Mouse (Mus musculus): Measurements from ENCODE around the gene Eda. TPM values are rescaled to one million over a fixed set of nuclear protein-coding genes. Genes with fewer than 3 reads are reported as not detected.
A peak's percentile ranks its signal among the peaks of the same experiment; 100 is the strongest.
"Not testable (repeated sequence)": the region's sequence is repeated elsewhere in the genome, so short reads cannot be mapped to it uniquely, and the experiment has no call there.

Gene Eda
- polyA plus RNA-seq, 1 experiment = 0.70 TPM

GRCm38 (mm10) chrX:100392304-100392703 is 416.9 kb downstream of the Eda start:
- TF ChIP-seq CTCF (IDR thresholded peaks at IDR 0.05; ENCODE audit: control insufficient read depth, insufficient read depth, low read length) (peak; percentile 34), POLR2A (IDR thresholded peaks at IDR 0.05; ENCODE audit: borderline replicate concordance, control insufficient read depth, low read depth, low read length) (no peak)
- WGBS = 21% methylated on average over 6 of the region's 6 CpGs
- Histone ChIP-seq H3K4me1 (ENCODE audit: control insufficient read depth, insufficient read depth, low read length) (no peaks in the 10 kb centered on the region), H3K4me3 (replicated peaks; ENCODE audit: control insufficient read depth, low read depth, low read length) (no peak overlapping the region), H3K27ac (ENCODE audit: control insufficient read depth, insufficient read depth, low read depth, low read length, poor library complexity) (no peak overlapping the region)

GRCm38 (mm10) chrX:100394223-100394861 is 418.9 kb downstream of the Eda start:
- WGBS = 77% methylated on average over 7 of the region's 7 CpGs

GRCm38 (mm10) chrX:100395026-100395425 is 419.6 kb downstream of the Eda start:
- no peak for TF ChIP-seq CTCF (IDR thresholded peaks at IDR 0.05; ENCODE audit: control insufficient read depth, insufficient read depth, low read length)
- no peak for TF ChIP-seq POLR2A (IDR thresholded peaks at IDR 0.05; ENCODE audit: borderline replicate concordance, control insufficient read depth, low read depth, low read length)
- H3K27ac ChIP-seq (ENCODE audit: control insufficient read depth, insufficient read depth, low read depth, low read length, poor library complexity) = no peak overlapping the region
- no peaks in the 10 kb centered on the region for H3K4me1 ChIP-seq (ENCODE audit: control insufficient read depth, insufficient read depth, low read length)
- 71% methylated on average over 8 of the region's 8 CpGs for WGBS
- no peak overlapping the region for H3K4me3 ChIP-seq (replicated peaks; ENCODE audit: control insufficient read depth, low read depth, low read length)

More at GRCm38 (mm10) chrX:100394223-100394861, 418.9 kb downstream of the Eda start:
- Histone ChIP-seq H3K4me3 (replicated peaks; ENCODE audit: control insufficient read depth, low read depth, low read length) (no peak overlapping the region), H3K27ac (ENCODE audit: control insufficient read depth, insufficient read depth, low read depth, low read length, poor library complexity) (no peak overlapping the region), H3K4me1 (ENCODE audit: control insufficient read depth, insufficient read depth, low read length) (no peaks in the 10 kb centered on the region)
- TF ChIP-seq POLR2A (IDR thresholded peaks at IDR 0.05; ENCODE audit: borderline replicate concordance, control insufficient read depth, low read depth, low read length) (no peak), CTCF (IDR thresholded peaks at IDR 0.05; ENCODE audit: control insufficient read depth, insufficient read depth, low read length) (no peak)

GRCm38 (mm10) chrX:100400900-100401299 is 425.5 kb downstream of the Eda start:
- no peaks in the 10 kb centered on the region for H3K4me1 ChIP-seq (ENCODE audit: control insufficient read depth, insufficient read depth, low read length)
- no peak overlapping the region for H3K4me3 ChIP-seq (replicated peaks; ENCODE audit: control insufficient read depth, low read depth, low read length)
- TF ChIP-seq POLR2A (IDR thresholded peaks at IDR 0.05; ENCODE audit: borderline replicate concordance, control insufficient read depth, low read depth, low read length) = no peak
- no peak for TF ChIP-seq CTCF (IDR thresholded peaks at IDR 0.05; ENCODE audit: control insufficient read depth, insufficient read depth, low read length)
- no peak overlapping the region for H3K27ac ChIP-seq (ENCODE audit: control insufficient read depth, insufficient read depth, low read depth, low read length, poor library complexity)

GRCm38 (mm10) chrX:100401657-100402056 is 426.3 kb downstream of the Eda start:
- H3K4me1 ChIP-seq (ENCODE audit: control insufficient read depth, insufficient read depth, low read length) = no peaks in the 10 kb centered on the region
- TF ChIP-seq POLR2A (IDR thresholded peaks at IDR 0.05; ENCODE audit: borderline replicate concordance, control insufficient read depth, low read depth, low read length) (no peak), CTCF (IDR thresholded peaks at IDR 0.05; ENCODE audit: control insufficient read depth, insufficient read depth, low read length) (no peak)
- no peak overlapping the region for H3K27ac ChIP-seq (ENCODE audit: control insufficient read depth, insufficient read depth, low read depth, low read length, poor library complexity)
- H3K4me3 ChIP-seq (replicated peaks; ENCODE audit: control insufficient read depth, low read depth, low read length) = no peak overlapping the region
- WGBS = 61% methylated on average over 5 of the region's 5 CpGs

- no peaks in the 10 kb centered on the region for H3K4me1 ChIP-seq (ENCODE audit: control insufficient read depth, insufficient read depth, low read length)
- TF ChIP-seq CTCF (IDR thresholded peaks at IDR 0.05; ENCODE audit: control insufficient read depth, insufficient read depth, low read length) = no peak
- TF ChIP-seq POLR2A (IDR thresholded peaks at IDR 0.05; ENCODE audit: borderline replicate concordance, control insufficient read depth, low read depth, low read length) = no peak
These were observed 433.8 kb downstream of the Eda start for GRCm38 (mm10) chrX:100409245-100409644.

GRCm38 (mm10) chrX:100428693-100429092 is 453.3 kb downstream of the Eda start, which contains the start of gene Otud6a:
TSS of gene Otud6a (plus strand) at chrX:100429013.
- TF ChIP-seq CTCF (IDR thresholded peaks at IDR 0.05; ENCODE audit: control insufficient read depth, insufficient read depth, low read length) = no peak
- TF ChIP-seq POLR2A (IDR thresholded peaks at IDR 0.05; ENCODE audit: borderline replicate concordance, control insufficient read depth, low read depth, low read length) = no peak
- 85% methylated on average over 21 of the region's 21 CpGs for WGBS
- Histone ChIP-seq H3K4me1 (ENCODE audit: control insufficient read depth, insufficient read depth, low read length) (no peaks in the 10 kb centered on the region), H3K27ac (ENCODE audit: control insufficient read depth, insufficient read depth, low read depth, low read length, poor library complexity) (no peak within 1 kb of the TSS), H3K4me3 (replicated peaks; ENCODE audit: control insufficient read depth, low read depth, low read length) (no peak within 1 kb of the TSS)

More at GRCm38 (mm10) chrX:100409245-100409644, 433.8 kb downstream of the Eda start:
- 77% methylated on average over 1 of the region's 1 CpGs for WGBS
- Histone ChIP-seq H3K4me3 (replicated peaks; ENCODE audit: control insufficient read depth, low read depth, low read length) (no peak overlapping the region), H3K27ac (ENCODE audit: control insufficient read depth, insufficient read depth, low read depth, low read length, poor library complexity) (no peak overlapping the region)

- H3K4me3 ChIP-seq (replicated peaks; ENCODE audit: control insufficient read depth, low read depth, low read length) = no peak overlapping the region
- no peak for TF ChIP-seq CTCF (IDR thresholded peaks at IDR 0.05; ENCODE audit: control insufficient read depth, insufficient read depth, low read length)
- no peak for TF ChIP-seq POLR2A (IDR thresholded peaks at IDR 0.05; ENCODE audit: borderline replicate concordance, control insufficient read depth, low read depth, low read length)
- no peaks in the 10 kb centered on the region for H3K4me1 ChIP-seq (ENCODE audit: control insufficient read depth, insufficient read depth, low read length)
- 79% methylated on average over 3 of the region's 3 CpGs for WGBS
- H3K27ac ChIP-seq (ENCODE audit: control insufficient read depth, insufficient read depth, low read depth, low read length, poor library complexity) = no peak overlapping the region
These were observed 456.9 kb downstream of the Eda start for GRCm38 (mm10) chrX:100432311-100432710.

- not testable (repeated sequence) for H3K27ac ChIP-seq (ENCODE audit: control insufficient read depth, insufficient read depth, low read depth, low read length, poor library complexity); H3K4me1 ChIP-seq (ENCODE audit: control insufficient read depth, insufficient read depth, low read length); H3K4me3 ChIP-seq (replicated peaks; ENCODE audit: control insufficient read depth, low read depth, low read length)
- WGBS = 87% methylated on average over 2 of the region's 2 CpGs
These were observed 467.2 kb downstream of the Eda start, which contains the start of gene Awat2 for GRCm38 (mm10) chrX:100442617-100443016. TSS of gene Awat2 (minus strand) at chrX:100442717.

All from bone marrow, adult 2 months (tissue).